Mouse (Mus musculus): ENCODE results near the gene Ddr2. TPM values are rescaled to one million over a fixed set of nuclear protein-coding genes. Genes with fewer than 3 reads are reported as not detected.
A peak's percentile ranks its signal among the peaks of the same experiment; 100 is the strongest.
"Not testable (repeated sequence)": the region's sequence is repeated elsewhere in the genome, so short reads cannot be mapped to it uniquely, and the experiment has no call there.

Gene Ddr2
- total RNA-seq, 1 experiment from 2014 or later = 22.0 TPM

GRCm38 (mm10) chr1:170035575-170035974 lies 75.0 kb downstream of the Ddr2 start:
- no peak for DNase-seq

- no peak for DNase-seq
Measured at GRCm38 (mm10) chr1:170034961-170035360, 75.6 kb downstream of the Ddr2 start.

GRCm38 (mm10) chr1:170031656-170032055 lies 78.9 kb downstream of the Ddr2 start:
- no peak for DNase-seq

- DNase-seq = no peak
Measured at GRCm38 (mm10) chr1:170014784-170015183, 95.8 kb downstream of the Ddr2 start.

GRCm38 (mm10) chr1:170010716-170011505 lies 99.7 kb downstream of the Ddr2 start:
- no peak for DNase-seq

GRCm38 (mm10) chr1:170009296-170009695 lies 101.3 kb downstream of the Ddr2 start:
- no peak for DNase-seq

GRCm38 (mm10) chr1:170008432-170009220 lies 101.9 kb downstream of the Ddr2 start:
- DNase-seq = no peak

GRCm38 (mm10) chr1:170006516-170006915 lies 104.0 kb downstream of the Ddr2 start:
- no peak for DNase-seq

- no peak for DNase-seq
Measured at GRCm38 (mm10) chr1:170005297-170005696, 105.3 kb downstream of the Ddr2 start.

- DNase-seq = not testable (repeated sequence)
Measured at GRCm38 (mm10) chr1:169993901-169994300, 116.7 kb downstream of the Ddr2 start.

GRCm38 (mm10) chr1:169986166-169986565 lies 124.4 kb downstream of the Ddr2 start:
- DNase-seq = no peak

- no peak for DNase-seq
Measured at GRCm38 (mm10) chr1:169977621-169978020, 132.9 kb downstream of the Ddr2 start.

GRCm38 (mm10) chr1:169971998-169972397 lies 138.6 kb downstream of the Ddr2 start:
- no peak for DNase-seq

GRCm38 (mm10) chr1:169970936-169971335 lies 139.6 kb downstream of the Ddr2 start:
- DNase-seq = no peak

- DNase-seq = no peak
Measured at GRCm38 (mm10) chr1:169969516-169969886, 141.1 kb downstream of the Ddr2 start.

GRCm38 (mm10) chr1:169968792-169969515 lies 141.6 kb downstream of the Ddr2 start, which contains the start of gene Hsd17b7:
TSS of gene Hsd17b7 (minus strand) at chr1:169969241.
- peak; percentile 99 for DNase-seq

GRCm38 (mm10) chr1:169953106-169953505 lies 157.5 kb downstream of the Ddr2 start:
- DNase-seq = no peak

- no peak for DNase-seq
Measured at GRCm38 (mm10) chr1:169952636-169953035, 157.9 kb downstream of the Ddr2 start.

- DNase-seq = no peak
Measured at GRCm38 (mm10) chr1:169951561-169951960, 159.0 kb downstream of the Ddr2 start.

GRCm38 (mm10) chr1:169950651-169951050 lies 159.9 kb downstream of the Ddr2 start:
- DNase-seq = no peak

GRCm38 (mm10) chr1:169949981-169950380 lies 160.6 kb downstream of the Ddr2 start:
- DNase-seq = no peak

GRCm38 (mm10) chr1:169948866-169949265 lies 161.7 kb downstream of the Ddr2 start:
- no peak for DNase-seq

- DNase-seq = no peak
Measured at GRCm38 (mm10) chr1:169948280-169948679, 162.3 kb downstream of the Ddr2 start.
